Mouse (Mus musculus): ENCODE data around the gene Col15a1. TPM values are rescaled to one million over a fixed set of nuclear protein-coding genes. Genes with fewer than 3 reads are reported as not detected.

The Col15a1 gene
- polyA plus RNA-seq, 2 experiments from 2014 or later, result 2.6 to 5.3 TPM

- ATAC-seq, result no peak
Measured at GRCm38 (mm10) chr4:47352061-47352661, 144.2 kb downstream of the Col15a1 start.

GRCm38 (mm10) chr4:47352803-47353388, 144.9 kb downstream of the Col15a1 start, which contains the start of gene Tgfbr1:
TSS of gene Tgfbr1 (plus strand) at chr4:47353222.
- ATAC-seq, result peak; percentile 77

GRCm38 (mm10) chr4:47353416-47354111, 145.6 kb downstream of the Col15a1 start:
- ATAC-seq, result no peak

- no peak for ATAC-seq
Measured at GRCm38 (mm10) chr4:47354304-47354703, 146.3 kb downstream of the Col15a1 start.

- no peak for ATAC-seq
Measured at GRCm38 (mm10) chr4:47362662-47363061, 154.7 kb downstream of the Col15a1 start.

Other genes with a start within 250 kb of the Col15a1 start
- gene Gabbr2, start 216.3 kb upstream of the Col15a1 start, polyA plus RNA-seq (2017; shearing (Covaris generic)), result under 1 TPM in 1 of 2 experiments, not detected in 1; 0.20 TPM
- not detected for gene Anks6, start 150.7 kb upstream of the Col15a1 start, polyA plus RNA-seq (2017; shearing (Covaris generic))
- gene Galnt12, start 116.3 kb upstream of the Col15a1 start, polyA plus RNA-seq (2017; shearing (Covaris generic)), result 1 to 10 TPM; 4.4 to 8.1 TPM
- 10 to 100 TPM; 35.2 to 38.2 TPM for gene Tgfbr1, start 145.1 kb downstream of the Col15a1 start, polyA plus RNA-seq (2017; shearing (Covaris generic))